Mouse (Mus musculus) lung, postnatal 0 days (tissue): Measurements from ENCODE around the gene Gpank1. TPM values are rescaled to one million over a fixed set of nuclear protein-coding genes. Genes with fewer than 3 reads are reported as not detected.

Experiments
- ATAC-seq: fragments of 200-750 bp; cut with Nextera tagmentation; 2 replicates; pipeline ENCODE4 v1.8.0; 2017; ENCODE audit warnings: moderate library complexity
- DNase-seq: peaks from one replicate; pipeline ENCODE4 v3.0.0-alpha.2; 2016; ENCODE audit warnings: low spot score
- H3K27ac ChIP-seq: fragments of 300-500 bp; sonication (generic); 2 replicates; pipeline ENCODE4 v1.5.1; 2014; ENCODE audit warnings: antibody characterized with exemption, mild to moderate bottlenecking, low read length, mixed read lengths
- H3K27me3 ChIP-seq: fragments of 300-500 bp; sonication (generic); replicated peaks from 2 replicates; pipeline ENCODE4 v1.6.1; 2014; ENCODE audit warnings: low read length, mixed read lengths; ENCODE audit not compliant: insufficient read depth
- H3K36me3 ChIP-seq: fragments of 300-500 bp; sonication (generic); 2 replicates; pipeline ENCODE4 v1.6.1; 2014; ENCODE audit warnings: low read length, mixed read lengths; ENCODE audit not compliant: insufficient read depth
- H3K4me1 ChIP-seq: fragments of 300-500 bp; sonication (generic); 2 replicates; pipeline ENCODE4 v1.6.1; 2014; ENCODE audit warnings: antibody characterized with exemption, low read depth, low read length, mixed read lengths; ENCODE audit not compliant: insufficient read depth
- H3K4me2 ChIP-seq: fragments of 300-500 bp; sonication (generic); replicated peaks from 2 replicates; pipeline ENCODE4 v1.6.1; 2014; ENCODE audit warnings: low read depth, mild to moderate bottlenecking, low read length, moderate library complexity, mixed read lengths
- H3K4me3 ChIP-seq: fragments of 300-500 bp; sonication (generic); 2 replicates; pipeline ENCODE4 v1.5.1; 2014; ENCODE audit warnings: low read depth, low read length
- H3K9ac ChIP-seq: fragments of 300-500 bp; sonication (generic); replicated peaks from 2 replicates; pipeline ENCODE4 v1.6.1; 2014; ENCODE audit warnings: low read depth, mild to moderate bottlenecking
- H3K9me3 ChIP-seq: fragments of 300-500 bp; sonication (generic); 2 replicates; pipeline ENCODE4 v1.6.1; 2016; ENCODE audit warnings: low read length, mixed read lengths
- CTCF ChIP-seq: IDR thresholded peaks from 2 replicates; pipeline ENCODE4 v1.5.1; 2016; ENCODE audit warnings: antibody characterized with exemption, mild to moderate bottlenecking
- EP300 ChIP-seq: IDR thresholded peaks from 2 replicates; pipeline ENCODE4 v1.6.1; 2016; ENCODE audit warnings: antibody characterized with exemption, mild to moderate bottlenecking, control low read depth
- WGBS: fragments of 180-500 bp; shearing (Covaris S2); extraction: QIAGEN DNeasy Blood & Tissue Kit; methylation state at CpG from one replicate; pipeline ENCODE4 v1.1.7; 2014; 5-methylcytosine and 5-hydroxymethylcytosine counted together
- polyA plus RNA-seq: library from polyadenylated mRNA; unstranded; fragments of >200 nt; fragmentation: Nextera tagmentation; extraction: Ambion mirVana; gene quantifications from 2 replicates; pipeline ENCODE4 v1.2.1, GENCODE M21; 2015

Gene Gpank1
- polyA plus RNA-seq, 1 experiment from 2014 or later, result 18.5 TPM

- no peaks in the 10 kb centered on the region for H3K9me3 ChIP-seq
- no peaks in the 10 kb centered on the region for H3K27me3 ChIP-seq
- H3K27ac ChIP-seq, result no peak overlapping the region
- no peak overlapping the region for H3K4me2 ChIP-seq
- ATAC-seq (no peak), DNase-seq (no peak)
- H3K4me3 ChIP-seq, result no peak overlapping the region
- H3K4me1 ChIP-seq, result no peaks in the 10 kb centered on the region; the same call in none of the 2 replicates
- no peaks in the 10 kb centered on the region for H3K36me3 ChIP-seq
- WGBS, result 95% methylated on average over 7 of the region's 7 CpGs
- H3K9ac ChIP-seq, result no peak overlapping the region
- TF ChIP-seq EP300, result no peak
- no peak for TF ChIP-seq CTCF
These were observed 12.3 kb downstream of the Gpank1 start for GRCm38 (mm10) chr17:35133517-35133916.

- peak; percentile 31; the same call in 1 of the 2 replicates for TF ChIP-seq CTCF
- peak; percentile 89 for TF ChIP-seq EP300
- DNase-seq, result peak; percentile 98
- H3K9me3 ChIP-seq, result no peaks in the 10 kb centered on the region
- peak within 1 kb of the TSS; percentile 83 for H3K4me2 ChIP-seq
- H3K27me3 ChIP-seq, result no peaks in the 10 kb centered on the region
- peak within 1 kb of the TSS; percentile 93 for H3K27ac ChIP-seq
- H3K36me3 ChIP-seq, result peaks cover 13% of the 10 kb centered on the region; the same call in 1 of the 2 replicates
- H3K9ac ChIP-seq, result peak within 1 kb of the TSS; percentile 69
- no peaks in the 10 kb centered on the region; the same call in none of the 2 replicates for H3K4me1 ChIP-seq
- ATAC-seq, result peak; percentile 95
- peak within 1 kb of the TSS; percentile 76 for H3K4me3 ChIP-seq
- 1% methylated on average over 66 of the region's 66 CpGs for WGBS
These were observed 13.7 kb downstream of the Gpank1 start, which contains the start of gene Bag6 for GRCm38 (mm10) chr17:35134801-35135590. Gene Bag6 (plus strand): TSS chr17:35135178.

GRCm38 (mm10) chr17:35135591-35136320, 14.5 kb downstream of the Gpank1 start:
- H3K9ac ChIP-seq, result peak overlapping the region; percentile 69
- H3K27me3 ChIP-seq, result no peaks in the 10 kb centered on the region
- no peaks in the 10 kb centered on the region; the same call in 1 of the 2 replicates for H3K4me1 ChIP-seq
- H3K27ac ChIP-seq, result peak overlapping the region; percentile 93
- peak; percentile 83 for DNase-seq
- H3K9me3 ChIP-seq, result no peaks in the 10 kb centered on the region
- H3K4me2 ChIP-seq, result peak overlapping the region; percentile 83
- no peak for TF ChIP-seq EP300
- TF ChIP-seq CTCF, result no peak
- peak overlapping the region; percentile 76 for H3K4me3 ChIP-seq
- 1% methylated on average over 33 of the region's 43 CpGs for WGBS
- H3K36me3 ChIP-seq, result peaks cover 21% of the 10 kb centered on the region; the same call in 1 of the 2 replicates
- ATAC-seq, result peak; percentile 40

- no peak for TF ChIP-seq CTCF
- no peak for TF ChIP-seq EP300
- H3K36me3 ChIP-seq, result peaks cover 50% of the 10 kb centered on the region
- 67% methylated on average over 3 of the region's 3 CpGs for WGBS
These were observed 18.0 kb downstream of the Gpank1 start for GRCm38 (mm10) chr17:35139269-35139668.

GRCm38 (mm10) chr17:35140490-35140996, 19.3 kb downstream of the Gpank1 start:
- H3K4me3 ChIP-seq, result no peak overlapping the region
- H3K9ac ChIP-seq, result no peak overlapping the region
- no peaks in the 10 kb centered on the region for H3K9me3 ChIP-seq
- peaks cover 61% of the 10 kb centered on the region for H3K36me3 ChIP-seq
- H3K4me1 ChIP-seq, result no peaks in the 10 kb centered on the region; the same call in 1 of the 2 replicates
- no peak overlapping the region; the same call in 1 of the 2 replicates for H3K27ac ChIP-seq
- no peak for TF ChIP-seq EP300
- TF ChIP-seq CTCF, result no peak
- 73% methylated on average over 16 of the region's 16 CpGs for WGBS
- ATAC-seq (no peak), DNase-seq (no peak)
- no peaks in the 10 kb centered on the region for H3K27me3 ChIP-seq
- no peak overlapping the region for H3K4me2 ChIP-seq

More at GRCm38 (mm10) chr17:35139269-35139668, 18.0 kb downstream of the Gpank1 start:
- no peaks in the 10 kb centered on the region; the same call in 1 of the 2 replicates for H3K4me1 ChIP-seq
- no peak overlapping the region for H3K4me3 ChIP-seq
- H3K9me3 ChIP-seq, result no peaks in the 10 kb centered on the region
- no peaks in the 10 kb centered on the region for H3K27me3 ChIP-seq
- H3K9ac ChIP-seq, result no peak overlapping the region
- H3K4me2 ChIP-seq, result no peak overlapping the region
- H3K27ac ChIP-seq, result no peak overlapping the region
- DNase-seq (no peak), ATAC-seq (no peak)

GRCm38 (mm10) chr17:35141971-35142370, 20.7 kb downstream of the Gpank1 start:
- ATAC-seq, result no peak
- 81% methylated on average over 6 of the region's 6 CpGs for WGBS
- H3K36me3 ChIP-seq, result peaks cover 74% of the 10 kb centered on the region
- TF ChIP-seq CTCF (no peak), EP300 (no peak)
- no peak for DNase-seq
- no peak overlapping the region for H3K4me3 ChIP-seq
- no peak overlapping the region for H3K27ac ChIP-seq
- no peaks in the 10 kb centered on the region; the same call in 1 of the 2 replicates for H3K4me1 ChIP-seq
- no peak overlapping the region for H3K4me2 ChIP-seq
- H3K9me3 ChIP-seq, result no peaks in the 10 kb centered on the region
- no peaks in the 10 kb centered on the region for H3K27me3 ChIP-seq
- H3K9ac ChIP-seq, result no peak overlapping the region
